Mouse (Mus musculus): Measurements from ENCODE around the gene Fbxl17.

DNA sequence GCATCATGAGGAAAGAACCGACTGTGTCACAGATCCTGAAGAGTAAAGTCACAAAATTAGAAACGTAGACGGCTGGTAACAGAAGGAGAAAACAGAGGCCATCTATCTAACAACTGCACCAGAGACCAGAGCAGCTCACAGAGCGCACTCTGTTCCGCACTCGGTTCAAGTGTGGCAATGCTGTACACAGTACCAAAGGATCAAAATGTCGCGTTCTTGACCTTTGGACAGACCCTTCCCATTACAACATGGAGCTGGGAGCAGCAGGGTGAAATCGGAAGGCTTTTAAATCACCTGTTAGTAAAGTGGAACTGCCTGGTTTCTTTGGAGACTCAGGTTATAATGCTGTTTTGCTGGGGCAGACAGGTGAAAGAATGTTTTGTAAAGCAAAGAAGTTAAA, 138.1 kb downstream of the Fbxl17 start:
- TF ChIP-seq POLR2A (IDR thresholded peaks at IDR 0.05; ENCODE audit: control insufficient read depth, low read depth, low read length) (no peak), CTCF (IDR thresholded peaks at IDR 0.05; ENCODE audit: control insufficient read depth, insufficient read depth, insufficient replicate concordance, low read depth, low read length) (no peak)
